Mouse (Mus musculus): ENCODE data around the gene Ager. TPM values are rescaled to one million over a fixed set of nuclear protein-coding genes. Genes with fewer than 3 reads are reported as not detected.

Gene Ager
- polyA plus RNA-seq, 1 experiment from 2014 or later = 1.1 TPM

- H3K36me3 ChIP-seq (ENCODE audit: control insufficient read depth, insufficient read depth, low read length) = peaks cover 21% of the 10 kb centered on the region
- no peaks in the 10 kb centered on the region for H3K9me3 ChIP-seq (replicated peaks; ENCODE audit: control insufficient read depth, low read length)
- H3K27me3 ChIP-seq (replicated peaks; ENCODE audit: control insufficient read depth, insufficient read depth, low read length) = no peaks in the 10 kb centered on the region
- H3K4me1 ChIP-seq (ENCODE audit: control insufficient read depth, insufficient read depth, low read length) = peaks cover 23% of the 10 kb centered on the region
- ATAC-seq (peak; percentile 57), DNase-seq (ENCODE audit: low spot score) (peak; percentile 97)
- peak overlapping the region; percentile 98 for H3K9ac ChIP-seq (ENCODE audit: low read length)
- H3K4me2 ChIP-seq (ENCODE audit: low read length) = peak overlapping the region; percentile 77
- 0% methylated on average over 21 of the region's 30 CpGs for WGBS
- peak overlapping the region; percentile 85 for H3K27ac ChIP-seq (ENCODE audit: low read depth, low read length)
- H3K4me3 ChIP-seq (ENCODE audit: low read depth, low read length) = peak overlapping the region; percentile 92
These were observed 7.9 kb downstream of the Ager start for GRCm38 (mm10) chr17:34605609-34606008.

GRCm38 (mm10) chr17:34606186-34607039, 8.8 kb downstream of the Ager start:
- Histone ChIP-seq H3K4me1 (ENCODE audit: control insufficient read depth, insufficient read depth, low read length) (peaks cover 23% of the 10 kb centered on the region), H3K36me3 (ENCODE audit: control insufficient read depth, insufficient read depth, low read length) (peaks cover 21% of the 10 kb centered on the region), H3K4me2 (ENCODE audit: low read length) (peak overlapping the region; percentile 77), H3K9me3 (replicated peaks; ENCODE audit: control insufficient read depth, low read length) (no peaks in the 10 kb centered on the region), H3K27me3 (replicated peaks; ENCODE audit: control insufficient read depth, insufficient read depth, low read length) (no peaks in the 10 kb centered on the region), H3K9ac (ENCODE audit: low read length) (peak overlapping the region; percentile 98), H3K27ac (ENCODE audit: low read depth, low read length) (peak overlapping the region; percentile 85), H3K4me3 (ENCODE audit: low read depth, low read length) (peak overlapping the region; percentile 92)
- ATAC-seq (no peak), DNase-seq (ENCODE audit: low spot score) (no peak)
- 17% methylated on average over 32 of the region's 32 CpGs for WGBS

GRCm38 (mm10) chr17:34607997-34608396, 10.3 kb downstream of the Ager start:
- Histone ChIP-seq H3K4me1 (ENCODE audit: control insufficient read depth, insufficient read depth, low read length) (peaks cover 19% of the 10 kb centered on the region), H3K4me3 (ENCODE audit: low read depth, low read length) (no peak overlapping the region), H3K4me2 (ENCODE audit: low read length) (no peak overlapping the region), H3K27ac (ENCODE audit: low read depth, low read length) (no peak overlapping the region), H3K9ac (ENCODE audit: low read length) (no peak overlapping the region), H3K27me3 (replicated peaks; ENCODE audit: control insufficient read depth, insufficient read depth, low read length) (no peaks in the 10 kb centered on the region), H3K36me3 (ENCODE audit: control insufficient read depth, insufficient read depth, low read length) (peaks cover 30% of the 10 kb centered on the region), H3K9me3 (replicated peaks; ENCODE audit: control insufficient read depth, low read length) (no peaks in the 10 kb centered on the region)
- ATAC-seq (no peak), DNase-seq (ENCODE audit: low spot score) (no peak)
- 76% methylated on average over 7 of the region's 7 CpGs for WGBS

- H3K27me3 ChIP-seq (replicated peaks; ENCODE audit: control insufficient read depth, insufficient read depth, low read length) = no peaks in the 10 kb centered on the region
- H3K9me3 ChIP-seq (replicated peaks; ENCODE audit: control insufficient read depth, low read length) = no peaks in the 10 kb centered on the region
- DNase-seq (ENCODE audit: low spot score) (no peak), ATAC-seq (no peak)
- WGBS = 92% methylated on average over 8 of the region's 8 CpGs
- no peak overlapping the region for H3K9ac ChIP-seq (ENCODE audit: low read length)
- H3K36me3 ChIP-seq (ENCODE audit: control insufficient read depth, insufficient read depth, low read length) = peaks cover 59% of the 10 kb centered on the region
- no peak overlapping the region for H3K4me2 ChIP-seq (ENCODE audit: low read length)
- peaks cover 9% of the 10 kb centered on the region for H3K4me1 ChIP-seq (ENCODE audit: control insufficient read depth, insufficient read depth, low read length)
- no peak overlapping the region for H3K27ac ChIP-seq (ENCODE audit: low read depth, low read length)
- H3K4me3 ChIP-seq (ENCODE audit: low read depth, low read length) = no peak overlapping the region
These were observed 13.4 kb downstream of the Ager start for GRCm38 (mm10) chr17:34611050-34611449.

- no peak for ATAC-seq
These were observed 15.5 kb downstream of the Ager start for GRCm38 (mm10) chr17:34613054-34613645.

GRCm38 (mm10) chr17:34613830-34614229, 16.2 kb downstream of the Ager start:
- Histone ChIP-seq H3K4me3 (ENCODE audit: low read depth, low read length) (no peak overlapping the region), H3K9ac (ENCODE audit: low read length) (no peak overlapping the region), H3K4me2 (ENCODE audit: low read length) (no peak overlapping the region), H3K27ac (ENCODE audit: low read depth, low read length) (no peak overlapping the region), H3K4me1 (ENCODE audit: control insufficient read depth, insufficient read depth, low read length) (no peaks in the 10 kb centered on the region), H3K36me3 (ENCODE audit: control insufficient read depth, insufficient read depth, low read length) (peaks cover 71% of the 10 kb centered on the region), H3K9me3 (replicated peaks; ENCODE audit: control insufficient read depth, low read length) (no peaks in the 10 kb centered on the region), H3K27me3 (replicated peaks; ENCODE audit: control insufficient read depth, insufficient read depth, low read length) (no peaks in the 10 kb centered on the region)
- no peak for ATAC-seq
- no peak for DNase-seq (ENCODE audit: low spot score)
- 84% methylated on average over 10 of the region's 10 CpGs for WGBS

More at GRCm38 (mm10) chr17:34613054-34613645, 15.5 kb downstream of the Ager start:
- H3K4me3 ChIP-seq (ENCODE audit: low read depth, low read length) = no peak overlapping the region
- no peak overlapping the region for H3K27ac ChIP-seq (ENCODE audit: low read depth, low read length)
- H3K4me2 ChIP-seq (ENCODE audit: low read length) = no peak overlapping the region
- H3K27me3 ChIP-seq (replicated peaks; ENCODE audit: control insufficient read depth, insufficient read depth, low read length) = no peaks in the 10 kb centered on the region
- H3K36me3 ChIP-seq (ENCODE audit: control insufficient read depth, insufficient read depth, low read length) = peaks cover 73% of the 10 kb centered on the region
- WGBS = 89% methylated on average over 11 of the region's 11 CpGs
- no peaks in the 10 kb centered on the region for H3K9me3 ChIP-seq (replicated peaks; ENCODE audit: control insufficient read depth, low read length)
- no peak for DNase-seq (ENCODE audit: low spot score)
- no peaks in the 10 kb centered on the region for H3K4me1 ChIP-seq (ENCODE audit: control insufficient read depth, insufficient read depth, low read length)
- no peak overlapping the region for H3K9ac ChIP-seq (ENCODE audit: low read length)

- ATAC-seq (no peak), DNase-seq (ENCODE audit: low spot score) (no peak)
- Histone ChIP-seq H3K27me3 (replicated peaks; ENCODE audit: control insufficient read depth, insufficient read depth, low read length) (no peaks in the 10 kb centered on the region), H3K4me3 (ENCODE audit: low read depth, low read length) (no peak within 1 kb of the TSS), H3K36me3 (ENCODE audit: control insufficient read depth, insufficient read depth, low read length) (peaks cover 73% of the 10 kb centered on the region), H3K4me1 (ENCODE audit: control insufficient read depth, insufficient read depth, low read length) (no peaks in the 10 kb centered on the region), H3K4me2 (ENCODE audit: low read length) (no peak within 1 kb of the TSS), H3K9me3 (replicated peaks; ENCODE audit: control insufficient read depth, low read length) (no peaks in the 10 kb centered on the region), H3K9ac (ENCODE audit: low read length) (no peak within 1 kb of the TSS), H3K27ac (ENCODE audit: low read depth, low read length) (no peak within 1 kb of the TSS; the same call in 1 of the 2 replicates)
- 74% methylated on average over 6 of the region's 6 CpGs for WGBS
These were observed 18.2 kb downstream of the Ager start, which contains the start of gene Egfl8 for GRCm38 (mm10) chr17:34615871-34616270. TSS of gene Egfl8 (minus strand) at chr17:34615971.

GRCm38 (mm10) chr17:34618999-34619398, 21.3 kb downstream of the Ager start:
- H3K36me3 ChIP-seq (ENCODE audit: control insufficient read depth, insufficient read depth, low read length) = peaks cover 68% of the 10 kb centered on the region
- no peaks in the 10 kb centered on the region for H3K9me3 ChIP-seq (replicated peaks; ENCODE audit: control insufficient read depth, low read length)
- H3K4me1 ChIP-seq (ENCODE audit: control insufficient read depth, insufficient read depth, low read length) = no peaks in the 10 kb centered on the region
- no peak overlapping the region for H3K4me2 ChIP-seq (ENCODE audit: low read length)
- H3K9ac ChIP-seq (ENCODE audit: low read length) = no peak overlapping the region
- DNase-seq (ENCODE audit: low spot score) = peak; percentile 68
- H3K27me3 ChIP-seq (replicated peaks; ENCODE audit: control insufficient read depth, insufficient read depth, low read length) = no peaks in the 10 kb centered on the region
- WGBS = 10% methylated on average over 6 of the region's 6 CpGs
- no peak overlapping the region for H3K27ac ChIP-seq (ENCODE audit: low read depth, low read length)
- ATAC-seq = no peak
- H3K4me3 ChIP-seq (ENCODE audit: low read depth, low read length) = no peak overlapping the region

GRCm38 (mm10) chr17:34621006-34621405, 23.3 kb downstream of the Ager start:
- no peaks in the 10 kb centered on the region for H3K9me3 ChIP-seq (replicated peaks; ENCODE audit: control insufficient read depth, low read length)
- ATAC-seq = no peak
- H3K4me2 ChIP-seq (ENCODE audit: low read length) = no peak overlapping the region
- H3K9ac ChIP-seq (ENCODE audit: low read length) = no peak overlapping the region
- no peaks in the 10 kb centered on the region for H3K4me1 ChIP-seq (ENCODE audit: control insufficient read depth, insufficient read depth, low read length)
- WGBS = 93% methylated on average over 8 of the region's 8 CpGs
- H3K27ac ChIP-seq (ENCODE audit: low read depth, low read length) = no peak overlapping the region
- no peak overlapping the region for H3K4me3 ChIP-seq (ENCODE audit: low read depth, low read length)
- no peaks in the 10 kb centered on the region for H3K27me3 ChIP-seq (replicated peaks; ENCODE audit: control insufficient read depth, insufficient read depth, low read length)
- no peak for DNase-seq (ENCODE audit: low spot score)
- H3K36me3 ChIP-seq (ENCODE audit: control insufficient read depth, insufficient read depth, low read length) = peaks cover 56% of the 10 kb centered on the region
